Mouse (Mus musculus) CH12.LX (cell line): ENCODE measurements around the gene Pik3r6. TPM values are rescaled to one million over a fixed set of nuclear protein-coding genes. Genes with fewer than 3 reads are reported as not detected.
A peak's percentile ranks its signal among the peaks of the same experiment; 100 is the strongest.

Experiments used
- DNase-seq: peaks from one replicate; pipeline ENCODE4 v3.0.0-alpha.2; 2013; ENCODE audit errors: extremely low read depth
- H3K27ac ChIP-seq: 2 replicates; pipeline ENCODE4 v1.5.1; 2012; ENCODE audit warnings: low read depth, mild to moderate bottlenecking, control low read depth, moderate library complexity; ENCODE audit not compliant: insufficient read depth
- H3K27me3 ChIP-seq: replicated peaks from 2 replicates; pipeline ENCODE3; 2012; ENCODE audit warnings: inconsistent platforms
- H3K36me3 ChIP-seq, 2 experiments: replicated peaks in 1 of 2; 2 replicates each; pipeline versions ENCODE3 to v1.6.1; 2012; ENCODE audit warnings: inconsistent platforms in 1 of 2, low read length in 1 of 2, mild to moderate bottlenecking in 1 of 2, mixed read lengths in 1 of 2, moderate library complexity in 1 of 2; ENCODE audit not compliant: control insufficient read depth in 1 of 2, insufficient read depth in 1 of 2
- H3K4me1 ChIP-seq, 2 experiments: 2 replicates each; pipeline ENCODE4 v1.6.1; 2012; ENCODE audit warnings: inconsistent platforms in 1 of 2, moderate library complexity in 1 of 2; ENCODE audit not compliant: insufficient read depth in 2 of 2, control insufficient read depth in 1 of 2
- H3K4me2 ChIP-seq: 2 replicates; pipeline ENCODE4 v1.6.1; 2012; ENCODE audit warnings: low read depth, mild to moderate bottlenecking, control low read depth; ENCODE audit not compliant: poor library complexity, insufficient read depth, severe bottlenecking
- H3K4me3 ChIP-seq, 3 experiments: fragments of 150-350 bp in 1 of 3; sonication (generic) in 1 of 3; replicated peaks in 1 of 3; 2 replicates each; pipeline versions ENCODE3 to v1.5.1; 2011 to 2012; ENCODE audit warnings: low read depth in 2 of 3, low read length in 2 of 3, mild to moderate bottlenecking in 2 of 3, moderate library complexity in 2 of 3, control low read depth in 1 of 3, improper control_type of control experiment in 1 of 3, inconsistent platforms in 1 of 3, mixed read lengths in 1 of 3; ENCODE audit not compliant: poor library complexity in 1 of 3
- H3K79me2 ChIP-seq: replicated peaks from 2 replicates; pipeline ENCODE4 v1.6.1; 2012; ENCODE audit warnings: mild to moderate bottlenecking, moderate library complexity; ENCODE audit not compliant: control insufficient read depth, poor library complexity, insufficient read depth, severe bottlenecking; ENCODE audit errors: extremely low read depth
- H3K9ac ChIP-seq: 2 replicates; pipeline ENCODE4 v1.6.1; 2012; ENCODE audit warnings: low read depth, mild to moderate bottlenecking, control low read depth, moderate library complexity; ENCODE audit not compliant: insufficient read depth
- H3K9me3 ChIP-seq: replicated peaks from 2 replicates; pipeline ENCODE3; 2012; ENCODE audit warnings: low read length, inconsistent platforms, mixed read lengths
- CTCF ChIP-seq, 2 experiments: IDR thresholded peaks in 1 of 2; conservative IDR thresholded peaks in 1 of 2; 2 replicates each; pipeline ENCODE4 v1.5.1; 2011 to 2012; ENCODE audit warnings: low read depth in 2 of 2, low read length in 2 of 2, improper control_type of control experiment in 1 of 2, inconsistent platforms in 1 of 2, mild to moderate bottlenecking in 1 of 2, moderate library complexity in 1 of 2
- ELF1 ChIP-seq: IDR thresholded peaks from 2 replicates; pipeline ENCODE4 v1.6.1; 2014; ENCODE audit warnings: low read depth, mild to moderate bottlenecking, inconsistent platforms, low read length, improper control_type of control experiment
- EP300 ChIP-seq: IDR thresholded peaks from 2 replicates; pipeline ENCODE4 v1.6.1; 2011; ENCODE audit warnings: low read length, improper control_type of control experiment
- ETS1 ChIP-seq: conservative IDR thresholded peaks from 2 replicates; pipeline ENCODE4 v1.6.1; 2012; ENCODE audit warnings: low read depth, mild to moderate bottlenecking, inconsistent platforms, low read length, improper control_type of control experiment, moderate library complexity
- HCFC1 ChIP-seq: IDR thresholded peaks from 2 replicates; pipeline ENCODE4 v1.6.1; 2012; ENCODE audit warnings: low read depth, mild to moderate bottlenecking, inconsistent platforms, low read length, improper control_type of control experiment
- IRF4 ChIP-seq: IDR thresholded peaks from 2 replicates; pipeline ENCODE4 v1.6.1; 2014; ENCODE audit warnings: low read depth, mild to moderate bottlenecking, inconsistent platforms, low read length, improper control_type of control experiment
- KAT2A ChIP-seq: IDR thresholded peaks from 2 replicates; pipeline ENCODE4 v1.6.1; 2012; ENCODE audit warnings: low read length, improper control_type of control experiment, inconsistent platforms; ENCODE audit not compliant: insufficient replicate concordance
- MAFK ChIP-seq: IDR thresholded peaks from 2 replicates; pipeline ENCODE4 v1.6.1; 2011; ENCODE audit warnings: low read length, improper control_type of control experiment; ENCODE audit not compliant: insufficient replicate concordance
- MAZ ChIP-seq: IDR thresholded peaks from 2 replicates; pipeline ENCODE4 v1.6.1; 2012; ENCODE audit warnings: low read depth, mild to moderate bottlenecking, inconsistent platforms, low read length, improper control_type of control experiment, moderate library complexity
- MEF2A ChIP-seq: IDR thresholded peaks from 2 replicates; pipeline ENCODE4 v1.6.1; 2014; ENCODE audit warnings: low read depth, mild to moderate bottlenecking, inconsistent platforms, low read length, improper control_type of control experiment, borderline replicate concordance
- MYC ChIP-seq: IDR thresholded peaks from 2 replicates; pipeline ENCODE4 v1.6.1; 2011; ENCODE audit warnings: low read depth, mild to moderate bottlenecking, improper control_type of control experiment, low read length
- NELFE ChIP-seq: IDR thresholded peaks from 2 replicates; pipeline ENCODE4 v1.6.1; 2011; ENCODE audit warnings: low read depth, low read length, improper control_type of control experiment
- PAX5 ChIP-seq: IDR thresholded peaks from 2 replicates; pipeline ENCODE4 v1.6.1; 2012; ENCODE audit warnings: low read length, inconsistent platforms, mixed read lengths
- RCOR1 ChIP-seq: conservative IDR thresholded peaks from 2 replicates; pipeline ENCODE4 v1.6.1; 2012; ENCODE audit warnings: low read depth, mild to moderate bottlenecking, inconsistent platforms, low read length, improper control_type of control experiment
- TBP ChIP-seq: conservative IDR thresholded peaks from 2 replicates; pipeline ENCODE4 v1.6.1; 2011; ENCODE audit warnings: low read depth, low read length, improper control_type of control experiment
- UBTF ChIP-seq: IDR thresholded peaks from 2 replicates; pipeline ENCODE4 v1.6.1; 2012; ENCODE audit warnings: low read depth, mild to moderate bottlenecking, inconsistent platforms, low read length, improper control_type of control experiment, moderate library complexity
- ZC3H11A ChIP-seq: IDR thresholded peaks from 2 replicates; pipeline ENCODE4 v1.6.1; 2012; ENCODE audit warnings: low read depth, mild to moderate bottlenecking, inconsistent platforms, low read length, improper control_type of control experiment
- ZKSCAN1 ChIP-seq: IDR thresholded peaks from 2 replicates; pipeline ENCODE4 v1.6.1; 2012; ENCODE audit warnings: low read depth, inconsistent platforms, low read length, improper control_type of control experiment, borderline replicate concordance
- ZMIZ1 ChIP-seq: IDR thresholded peaks from 2 replicates; pipeline ENCODE4 v1.6.1; 2012; ENCODE audit warnings: low read depth, mild to moderate bottlenecking, inconsistent platforms, low read length, improper control_type of control experiment
- dilution Hi-C: fragments of 300-500 bp; cut with MboI; formaldehyde crosslinking; loops from 2 replicates; pipeline ENCODE4 v1.14.3; 2020; ENCODE audit warnings: low sequenced_read_pairs; ENCODE audit not compliant: extremely low pct_unique_long_range_greater_than_20kb, extremely low pct_ligation_motif_present
- in situ Hi-C: fragments of 300-500 bp; cut with MboI; formaldehyde crosslinking; loops from 3 replicates; pipeline ENCODE4 v1.14.3; 2019; ENCODE audit warnings: low sequenced_read_pairs, low pct_ligation_motif_present, low pct_unique_long_range_greater_than_20kb, mixed read lengths
- polyA plus RNA-seq: library from polyadenylated mRNA; unstranded; fragments of >175 nt; gene quantifications from 2 replicates; pipeline ENCODE4 v1.2.1, GENCODE M21; 2012; ENCODE audit warnings: low read depth; ENCODE audit not compliant: insufficient read length
- total RNA-seq, 2 experiments: library from RNA; depleted of rRNA; stranded (reverse); fragments of 300-350 nt in 1 of 2; fragments of >200 nt in 1 of 2; gene quantifications; 2 replicates each; pipeline ENCODE4 v1.2.3; 2012 to 2014

Gene Pik3r6
- total and polyA plus RNA-seq, 3 experiments = 82.9 to 90.2 (median 88.4) TPM

DNA sequence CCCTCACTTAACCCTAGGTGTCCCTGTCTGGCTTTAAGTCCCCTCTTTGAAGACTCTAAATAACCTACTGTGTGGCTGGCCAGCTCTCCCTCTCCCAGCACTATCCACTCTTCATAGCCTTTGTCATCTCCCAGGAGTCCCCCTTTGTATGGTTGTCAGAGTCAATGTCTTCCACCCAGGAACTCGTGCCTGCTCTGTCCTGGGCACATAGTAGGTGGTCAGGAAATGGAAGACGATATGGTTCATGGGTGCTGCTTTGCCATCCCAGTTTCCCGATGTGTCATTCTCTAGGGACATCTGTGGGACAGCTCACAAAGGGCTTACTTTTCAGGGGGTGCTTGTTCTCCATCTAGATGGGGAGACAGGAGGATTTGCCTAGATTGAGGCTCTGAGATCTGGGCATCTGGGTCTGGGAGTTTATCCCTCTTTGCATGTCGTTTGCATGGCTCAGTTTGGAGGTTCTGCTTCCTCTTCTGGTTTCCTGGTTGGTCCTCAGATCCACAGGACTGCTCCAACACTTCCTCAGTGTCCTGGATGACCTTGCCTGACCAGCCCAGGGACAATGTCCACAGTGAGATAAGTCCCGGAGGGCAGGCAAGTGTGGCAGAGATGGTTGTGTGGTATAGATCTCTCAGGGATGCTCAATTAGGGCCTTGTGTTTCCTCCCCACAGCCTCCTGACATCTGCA, 30.5 kb upstream of the Pik3r6 start:
- Histone ChIP-seq H3K9me3 (peaks cover 4% of the 10 kb centered on the region), H3K27ac (no peak overlapping the region), H3K4me1 (peaks cover 7 to 77% of the 10 kb centered on the region in 2 experiments), H3K4me2 (no peak overlapping the region), H3K4me3 (no peak overlapping the region), H3K9ac (no peak overlapping the region), H3K79me2 (no peaks in the 10 kb centered on the region), H3K36me3 (peaks cover under 1 to 50% of the 10 kb centered on the region in 2 experiments), H3K27me3 (no peaks in the 10 kb centered on the region)
- TF ChIP-seq ZC3H11A (no peak), ZKSCAN1 (peak; percentile 94), TBP (no peak), EP300 (peak; percentile 64), IRF4 (0 out of 2 replicates have a peak, but pooled peaks have one; percentile 25)
- DNase-seq = peak; percentile 54
- dilution Hi-C loops (no loop called here), in situ Hi-C loops (loop anchor here (5.0 kb wide), 1 partner anchor 35 kb away; no protein-coding TSS in a partner anchor)

DNA sequence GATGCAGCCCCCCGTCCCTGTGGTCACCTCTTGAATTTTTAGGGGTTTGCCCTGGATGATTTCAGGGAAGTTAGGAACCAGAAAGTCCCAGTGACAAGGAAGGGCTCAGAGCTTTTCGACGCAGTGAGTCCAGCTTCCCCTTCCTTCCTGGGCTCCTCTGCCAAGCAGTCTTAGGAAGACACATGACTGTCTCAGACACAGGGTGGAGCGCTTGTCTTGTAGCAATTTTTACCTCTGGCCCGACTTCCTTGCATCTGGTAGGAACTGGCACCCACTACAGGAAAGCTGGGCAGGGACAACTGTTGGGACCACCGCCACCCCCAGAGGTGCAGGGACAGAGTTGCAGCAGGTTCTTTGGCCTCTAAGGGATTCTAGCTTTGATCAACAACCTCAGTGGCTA, 28.2 kb upstream of the Pik3r6 start:
- peaks cover 7 to 59% of the 10 kb centered on the region in 2 experiments for H3K4me1 ChIP-seq
- no peak overlapping the region for H3K9ac ChIP-seq
- peaks cover 5 to 59% of the 10 kb centered on the region in 2 experiments for H3K36me3 ChIP-seq
- H3K4me3 ChIP-seq = no peak overlapping the region
- H3K27me3 ChIP-seq = no peaks in the 10 kb centered on the region
- H3K9me3 ChIP-seq = peaks cover 4% of the 10 kb centered on the region
- no peaks in the 10 kb centered on the region for H3K79me2 ChIP-seq
- in situ Hi-C loops = loop anchor here (5.0 kb wide), 1 partner anchor 37 kb away; no protein-coding TSS in a partner anchor
- no peak overlapping the region for H3K4me2 ChIP-seq
- H3K27ac ChIP-seq = no peak overlapping the region
- DNase-seq = no peak
- dilution Hi-C loops = no loop called here
- TF ChIP-seq KAT2A (no peak), ZMIZ1 (no peak), NELFE (no peak), EP300 (no peak), MAZ (no peak), IRF4 (no peak), MEF2A (no peak), CTCF (conservative IDR thresholded peaks at IDR 0.05 in 1 of 2, IDR thresholded peaks at IDR 0.05 in 1 of 2; ENCODE audit: low read depth in 2 of 2, low read length in 2 of 2) (no peak), ELF1 (no peak), UBTF (no peak), HCFC1 (no peak), RCOR1 (no peak), MYC (no peak), ETS1 (no peak), PAX5 (no peak), MAFK (no peak)
